Mouse (Mus musculus): ENCODE results near the gene Guf1. TPM values are rescaled to one million over a fixed set of nuclear protein-coding genes. Genes with fewer than 3 reads are reported as not detected.

Gene Guf1
- 50.7 and 52.0 TPM in 2 replicates for polyA plus RNA-seq (2015; fragmentation: Nextera tagmentation; extraction: Ambion mirVana)

GRCm38 (mm10) chr5:69556628-69557403 is at the start of gene Guf1:
Gene Guf1, plus strand, starts transcription at chr5:69556923.
- peak within 1 kb of the TSS; percentile 91 for H3K9ac ChIP-seq
- peak; percentile 94 for ATAC-seq (ENCODE audit: low read depth)
- peaks cover 16% of the 10 kb centered on the region for H3K36me3 ChIP-seq
- H3K4me2 ChIP-seq, result peak within 1 kb of the TSS; percentile 70
- H3K27ac ChIP-seq (replicated peaks), result peak within 1 kb of the TSS; percentile 96
- peaks cover 10% of the 10 kb centered on the region for H3K4me1 ChIP-seq (replicated peaks)
- peak within 1 kb of the TSS; percentile 86 for H3K4me3 ChIP-seq
- 1% methylated on average over 70 of the region's 72 CpGs for WGBS
- no peaks in the 10 kb centered on the region for H3K9me3 ChIP-seq
- H3K27me3 ChIP-seq, result no peaks in the 10 kb centered on the region

- H3K27ac ChIP-seq (replicated peaks), result no peak overlapping the region
- no peaks in the 10 kb centered on the region for H3K27me3 ChIP-seq
- 85% methylated on average over 3 of the region's 3 CpGs for WGBS
- no peaks in the 10 kb centered on the region for H3K36me3 ChIP-seq
- H3K9ac ChIP-seq, result no peak overlapping the region
- H3K4me1 ChIP-seq (replicated peaks), result no peaks in the 10 kb centered on the region
- no peak overlapping the region for H3K4me3 ChIP-seq
- no peaks in the 10 kb centered on the region for H3K9me3 ChIP-seq
- no peak for ATAC-seq (ENCODE audit: low read depth)
- no peak overlapping the region for H3K4me2 ChIP-seq
Measured at GRCm38 (mm10) chr5:69507045-69507444, 49.7 kb upstream of the Guf1 start.

GRCm38 (mm10) chr5:69511631-69512030 is 45.1 kb upstream of the Guf1 start:
- Histone ChIP-seq H3K27me3 (no peaks in the 10 kb centered on the region), H3K4me1 (replicated peaks) (no peaks in the 10 kb centered on the region), H3K9me3 (no peaks in the 10 kb centered on the region), H3K36me3 (no peaks in the 10 kb centered on the region), H3K4me3 (no peak overlapping the region), H3K4me2 (no peak overlapping the region), H3K27ac (replicated peaks) (no peak overlapping the region), H3K9ac (no peak overlapping the region)
- ATAC-seq (ENCODE audit: low read depth), result no peak
- 29% methylated on average over 3 of the region's 3 CpGs for WGBS

- 73% methylated on average over 4 of the region's 4 CpGs for WGBS
- Histone ChIP-seq H3K4me2 (no peak overlapping the region), H3K4me1 (replicated peaks) (no peaks in the 10 kb centered on the region), H3K9me3 (no peaks in the 10 kb centered on the region), H3K4me3 (no peak overlapping the region), H3K27me3 (no peaks in the 10 kb centered on the region), H3K9ac (no peak overlapping the region), H3K36me3 (no peaks in the 10 kb centered on the region), H3K27ac (replicated peaks) (no peak overlapping the region)
- no peak for ATAC-seq (ENCODE audit: low read depth)
Measured at GRCm38 (mm10) chr5:69512203-69512602, 44.5 kb upstream of the Guf1 start.

GRCm38 (mm10) chr5:69520661-69521278 is 36.0 kb upstream of the Guf1 start:
- no peak overlapping the region for H3K9ac ChIP-seq
- no peaks in the 10 kb centered on the region for H3K27me3 ChIP-seq
- no peak for ATAC-seq (ENCODE audit: low read depth)
- H3K9me3 ChIP-seq, result no peaks in the 10 kb centered on the region
- no peak overlapping the region for H3K4me2 ChIP-seq
- H3K4me1 ChIP-seq (replicated peaks), result no peaks in the 10 kb centered on the region
- WGBS, result 36% methylated on average over 7 of the region's 7 CpGs
- no peaks in the 10 kb centered on the region for H3K36me3 ChIP-seq
- H3K4me3 ChIP-seq, result no peak overlapping the region
- H3K27ac ChIP-seq (replicated peaks), result no peak overlapping the region

GRCm38 (mm10) chr5:69522064-69522463 is 34.7 kb upstream of the Guf1 start:
- H3K4me2 ChIP-seq, result no peak overlapping the region
- 72% methylated on average over 5 of the region's 5 CpGs for WGBS
- no peak overlapping the region for H3K4me3 ChIP-seq
- H3K36me3 ChIP-seq, result no peaks in the 10 kb centered on the region
- H3K9ac ChIP-seq, result no peak overlapping the region
- no peak overlapping the region for H3K27ac ChIP-seq (replicated peaks)
- no peak for ATAC-seq (ENCODE audit: low read depth)
- H3K27me3 ChIP-seq, result no peaks in the 10 kb centered on the region
- no peaks in the 10 kb centered on the region for H3K4me1 ChIP-seq (replicated peaks)
- H3K9me3 ChIP-seq, result no peaks in the 10 kb centered on the region

- ATAC-seq (ENCODE audit: low read depth), result no peak
- H3K27ac ChIP-seq (replicated peaks), result no peak overlapping the region
- H3K27me3 ChIP-seq, result no peaks in the 10 kb centered on the region
- no peak overlapping the region for H3K4me2 ChIP-seq
- no peak overlapping the region for H3K9ac ChIP-seq
- H3K9me3 ChIP-seq, result no peaks in the 10 kb centered on the region
- no peaks in the 10 kb centered on the region for H3K4me1 ChIP-seq (replicated peaks)
- no peaks in the 10 kb centered on the region for H3K36me3 ChIP-seq
- no peak overlapping the region for H3K4me3 ChIP-seq
Measured at GRCm38 (mm10) chr5:69523944-69524343, 32.8 kb upstream of the Guf1 start.

- no peaks in the 10 kb centered on the region for H3K27me3 ChIP-seq
- no peak overlapping the region for H3K9ac ChIP-seq
- no peak for ATAC-seq (ENCODE audit: low read depth)
- 88% methylated on average over 1 of the region's 1 CpGs for WGBS
- H3K36me3 ChIP-seq, result no peaks in the 10 kb centered on the region
- no peaks in the 10 kb centered on the region for H3K4me1 ChIP-seq (replicated peaks)
- H3K9me3 ChIP-seq, result no peaks in the 10 kb centered on the region
- H3K27ac ChIP-seq (replicated peaks), result no peak overlapping the region
- no peak overlapping the region for H3K4me2 ChIP-seq
- H3K4me3 ChIP-seq, result no peak overlapping the region
Measured at GRCm38 (mm10) chr5:69541680-69542079, 15.0 kb upstream of the Guf1 start.

- Histone ChIP-seq H3K4me3 (no peak within 1 kb of the TSS), H3K36me3 (no peaks in the 10 kb centered on the region), H3K27me3 (no peaks in the 10 kb centered on the region), H3K4me2 (no peak within 1 kb of the TSS), H3K27ac (replicated peaks) (no peak within 1 kb of the TSS), H3K4me1 (replicated peaks) (no peaks in the 10 kb centered on the region), H3K9me3 (no peaks in the 10 kb centered on the region), H3K9ac (no peak within 1 kb of the TSS)
- no peak for ATAC-seq (ENCODE audit: low read depth)
- 72% methylated on average over 4 of the region's 4 CpGs for WGBS
Measured at GRCm38 (mm10) chr5:69542489-69542888, 14.2 kb upstream of the Guf1 start, which contains the start of gene Yipf7. Gene Yipf7, minus strand, starts transcription at chr5:69542648.

GRCm38 (mm10) chr5:69557404-69557935 is 747 bp downstream of the Guf1 start:
- H3K4me3 ChIP-seq, result peak overlapping the region; percentile 86
- H3K9ac ChIP-seq, result peak overlapping the region; percentile 91
- peak overlapping the region; percentile 70 for H3K4me2 ChIP-seq
- no peaks in the 10 kb centered on the region for H3K9me3 ChIP-seq
- peak; percentile 28; the same call in 1 of the 2 replicates for ATAC-seq (ENCODE audit: low read depth)
- 8% methylated on average over 16 of the region's 16 CpGs for WGBS
- H3K27me3 ChIP-seq, result no peaks in the 10 kb centered on the region
- H3K27ac ChIP-seq (replicated peaks), result peak overlapping the region; percentile 96
- peaks cover 10% of the 10 kb centered on the region for H3K4me1 ChIP-seq (replicated peaks)
- peaks cover 20% of the 10 kb centered on the region for H3K36me3 ChIP-seq

- Histone ChIP-seq H3K36me3 (peaks cover 10% of the 10 kb centered on the region), H3K27ac (replicated peaks) (peak within 1 kb of the TSS; percentile 91), H3K27me3 (no peaks in the 10 kb centered on the region), H3K9me3 (no peaks in the 10 kb centered on the region), H3K4me1 (replicated peaks) (peaks cover 8% of the 10 kb centered on the region), H3K4me3 (peak within 1 kb of the TSS; percentile 76), H3K4me2 (peak within 1 kb of the TSS; percentile 83), H3K9ac (peak within 1 kb of the TSS; percentile 92)
- 4% methylated on average over 42 of the region's 42 CpGs for WGBS
- peak; percentile 98 for ATAC-seq (ENCODE audit: low read depth)
Measured at GRCm38 (mm10) chr5:69591640-69592461, 35.1 kb downstream of the Guf1 start, which contains the start of gene Gnpda2. Gene Gnpda2, minus strand, starts transcription at chr5:69592340.

- no peaks in the 10 kb centered on the region for H3K27me3 ChIP-seq
- no peak for ATAC-seq (ENCODE audit: low read depth)
- no peak overlapping the region for H3K9ac ChIP-seq
- no peak overlapping the region for H3K4me3 ChIP-seq
- no peak overlapping the region for H3K4me2 ChIP-seq
- no peak overlapping the region for H3K27ac ChIP-seq (replicated peaks)
- no peaks in the 10 kb centered on the region for H3K4me1 ChIP-seq (replicated peaks)
- H3K9me3 ChIP-seq, result no peaks in the 10 kb centered on the region
- no peaks in the 10 kb centered on the region for H3K36me3 ChIP-seq
Measured at GRCm38 (mm10) chr5:69601027-69601426, 44.3 kb downstream of the Guf1 start.
